Mouse (Mus musculus): ENCODE data around the gene Wasf3. TPM values are rescaled to one million over a fixed set of nuclear protein-coding genes. Genes with fewer than 3 reads are reported as not detected.

The Wasf3 gene
- 1 to 10 TPM; 1.2 TPM for total RNA-seq (2021)
- long read RNA-seq, experiment 1, result 0 reads
- long read RNA-seq, experiment 2, result 0 reads

GRCm38 (mm10) chr5:146384935-146385591 lies at the start of gene Wasf3:
TSS of gene Wasf3 (plus strand) at chr5:146384985.
- intact Hi-C loops (cut with DNase I; ENCODE audit: low total_unique reads), result no loop called here

GRCm38 (mm10) chr5:146338064-146338463 lies 46.7 kb upstream of the Wasf3 start:
- no peak for DNase-seq
- intact Hi-C loops (cut with DNase I; ENCODE audit: low total_unique reads), result no loop called here

More at GRCm38 (mm10) chr5:146384935-146385591, at the start of gene Wasf3:
- DNase-seq, result peak; percentile 73

- intact Hi-C loops (cut with DNase I; ENCODE audit: low total_unique reads), result no loop called here
- no peak for DNase-seq
Measured at GRCm38 (mm10) chr5:146340037-146340436, 44.7 kb upstream of the Wasf3 start.

- no peak for DNase-seq
- intact Hi-C loops (cut with DNase I; ENCODE audit: low total_unique reads), result no loop called here
Measured at GRCm38 (mm10) chr5:146344911-146345686, 39.7 kb upstream of the Wasf3 start.

GRCm38 (mm10) chr5:146347081-146347480 lies 37.7 kb upstream of the Wasf3 start:
- intact Hi-C loops (cut with DNase I; ENCODE audit: low total_unique reads), result no loop called here
- no peak for DNase-seq

GRCm38 (mm10) chr5:146349183-146349582 lies 35.6 kb upstream of the Wasf3 start:
- DNase-seq, result no peak
- intact Hi-C loops (cut with DNase I; ENCODE audit: low total_unique reads), result no loop called here

DNA sequence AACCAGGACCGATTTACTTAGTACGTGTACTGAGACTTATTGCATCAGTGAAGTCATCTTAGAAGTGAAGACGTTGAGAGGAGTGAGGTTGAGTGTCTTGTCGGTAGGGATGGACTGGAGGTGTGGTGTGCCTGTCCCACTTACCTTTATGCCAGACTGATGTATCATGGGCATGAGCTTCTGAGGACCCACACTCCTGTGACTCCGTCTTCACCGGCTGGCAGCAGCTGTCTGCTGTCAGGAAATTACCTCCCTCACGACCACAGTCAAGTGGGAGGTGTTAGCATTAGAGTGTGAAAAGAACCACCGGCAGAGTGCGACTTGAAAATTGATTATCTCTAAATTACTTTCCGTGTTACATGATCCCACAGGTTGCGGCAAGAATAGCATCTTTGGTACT lies 34.0 kb upstream of the Wasf3 start:
- DNase-seq, result no peak
- intact Hi-C loops (cut with DNase I; ENCODE audit: low total_unique reads), result no loop called here

DNA sequence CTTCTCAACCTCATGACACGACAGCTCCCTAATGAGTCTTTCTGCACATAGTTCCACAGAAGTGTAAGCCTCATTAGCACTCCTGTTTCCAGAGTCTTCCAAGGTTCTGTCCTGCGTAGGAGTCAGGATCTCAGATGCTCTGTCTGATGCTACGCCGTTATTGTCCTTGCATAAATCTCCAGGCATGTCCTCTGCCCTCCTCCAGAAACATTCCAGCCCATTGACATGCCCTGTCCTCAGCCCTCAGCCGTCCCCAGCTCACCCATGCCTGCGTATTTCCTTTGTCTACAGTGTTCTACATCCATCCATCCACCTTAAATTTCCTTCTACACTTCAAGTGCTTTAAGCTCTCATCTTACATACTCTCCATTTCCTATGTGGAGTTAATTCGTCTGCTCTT lies 32.8 kb upstream of the Wasf3 start:
- no peak for DNase-seq
- intact Hi-C loops (cut with DNase I; ENCODE audit: low total_unique reads), result no loop called here

DNA sequence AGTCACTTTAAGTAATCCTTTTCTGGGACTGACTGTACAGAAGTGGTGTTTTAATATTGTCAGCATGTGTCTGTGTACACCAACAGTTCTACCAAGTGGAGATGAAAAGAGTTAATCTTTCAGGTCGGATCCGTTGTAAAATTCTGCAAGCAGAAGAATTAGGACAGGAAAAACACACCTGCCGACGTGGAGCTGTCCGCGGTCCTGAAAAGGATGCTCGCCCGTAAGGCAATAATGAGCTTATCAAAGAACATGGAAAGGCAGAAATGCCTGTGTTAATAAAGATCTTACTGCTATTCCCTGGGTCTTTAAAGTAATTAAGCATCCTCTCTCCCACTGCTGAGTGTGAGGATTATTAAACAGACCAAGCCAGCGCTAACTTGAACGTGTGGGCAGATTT lies 24.4 kb upstream of the Wasf3 start:
- intact Hi-C loops (cut with DNase I; ENCODE audit: low total_unique reads), result no loop called here
- no peak for DNase-seq

DNA sequence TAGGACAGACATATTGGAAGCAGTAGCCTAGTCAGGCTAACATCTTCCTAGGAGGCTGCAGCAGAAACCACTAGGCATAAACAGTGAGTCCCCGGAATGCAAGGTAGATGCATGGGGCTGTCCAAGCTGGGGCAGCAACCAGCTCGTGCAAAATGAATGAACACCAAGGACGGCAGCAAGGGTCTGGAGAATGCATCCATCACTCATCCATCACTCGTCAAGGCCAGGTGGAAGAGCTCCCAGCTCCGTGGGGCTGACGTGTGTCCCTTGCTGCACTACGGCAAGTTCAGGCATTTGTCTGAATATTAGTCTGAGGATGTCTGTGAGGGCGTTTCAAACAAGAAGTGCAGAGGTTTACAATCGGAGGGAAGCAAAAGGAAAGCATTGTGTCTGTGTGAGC lies 22.1 kb upstream of the Wasf3 start:
- no peak for DNase-seq
- intact Hi-C loops (cut with DNase I; ENCODE audit: low total_unique reads), result no loop called here

DNA sequence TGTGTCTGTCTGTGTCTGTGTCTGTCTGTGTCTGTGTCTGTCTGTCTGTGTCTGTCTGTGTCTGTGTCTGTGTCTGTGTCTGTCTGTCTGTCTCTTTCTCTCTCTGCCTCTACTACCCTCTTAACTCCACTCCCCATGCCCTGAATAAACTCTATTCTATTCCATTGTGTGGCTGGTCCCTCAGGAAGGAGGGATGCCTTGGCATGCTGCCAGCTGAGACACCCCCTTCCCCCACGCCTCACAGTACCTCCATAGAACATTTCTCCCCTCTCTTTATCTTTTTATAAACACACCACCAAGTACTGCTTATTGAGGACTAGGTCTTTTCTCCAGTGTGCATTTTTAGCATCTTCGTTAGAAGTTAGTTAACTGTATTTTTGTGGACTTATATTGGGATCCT lies 16.4 kb upstream of the Wasf3 start:
- intact Hi-C loops (cut with DNase I; ENCODE audit: low total_unique reads), result no loop called here
- no peak for DNase-seq

GRCm38 (mm10) chr5:146368971-146369370 lies 15.8 kb upstream of the Wasf3 start:
- intact Hi-C loops (cut with DNase I; ENCODE audit: low total_unique reads), result no loop called here
- DNase-seq, result no peak

- intact Hi-C loops (cut with DNase I; ENCODE audit: low total_unique reads), result no loop called here
- no peak for DNase-seq
Measured at GRCm38 (mm10) chr5:146370794-146371193, 14.0 kb upstream of the Wasf3 start.

- DNase-seq, result no peak
- intact Hi-C loops (cut with DNase I; ENCODE audit: low total_unique reads), result no loop called here
Measured at GRCm38 (mm10) chr5:146373238-146373637, 11.5 kb upstream of the Wasf3 start.

- DNase-seq, result no peak
- intact Hi-C loops (cut with DNase I; ENCODE audit: low total_unique reads), result no loop called here
Measured at GRCm38 (mm10) chr5:146376601-146377000, 8.2 kb upstream of the Wasf3 start.

DNA sequence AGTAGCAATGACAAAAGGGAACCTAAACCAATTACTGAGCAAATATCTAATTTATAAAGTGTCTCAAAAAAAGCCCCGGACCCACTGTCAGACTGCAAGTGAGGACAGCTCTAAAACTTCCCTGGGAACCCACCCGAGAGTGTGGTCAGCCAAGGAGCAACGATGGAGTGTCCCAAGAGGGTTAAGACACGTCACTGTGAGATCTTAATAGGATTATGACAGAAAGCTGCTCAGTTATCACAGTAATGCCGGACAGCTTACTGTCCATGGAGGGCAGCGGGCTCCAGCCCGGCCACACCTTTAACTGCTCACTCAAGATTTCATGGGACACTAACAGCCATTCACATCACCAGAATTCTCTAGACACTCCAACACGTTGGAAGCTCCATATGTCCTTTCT lies 4.7 kb upstream of the Wasf3 start:
- DNase-seq, result no peak
- intact Hi-C loops (cut with DNase I; ENCODE audit: low total_unique reads), result no loop called here

- DNase-seq, result no peak
- intact Hi-C loops (cut with DNase I; ENCODE audit: low total_unique reads), result no loop called here
Measured at GRCm38 (mm10) chr5:146382268-146382667, 2.5 kb upstream of the Wasf3 start.

DNA sequence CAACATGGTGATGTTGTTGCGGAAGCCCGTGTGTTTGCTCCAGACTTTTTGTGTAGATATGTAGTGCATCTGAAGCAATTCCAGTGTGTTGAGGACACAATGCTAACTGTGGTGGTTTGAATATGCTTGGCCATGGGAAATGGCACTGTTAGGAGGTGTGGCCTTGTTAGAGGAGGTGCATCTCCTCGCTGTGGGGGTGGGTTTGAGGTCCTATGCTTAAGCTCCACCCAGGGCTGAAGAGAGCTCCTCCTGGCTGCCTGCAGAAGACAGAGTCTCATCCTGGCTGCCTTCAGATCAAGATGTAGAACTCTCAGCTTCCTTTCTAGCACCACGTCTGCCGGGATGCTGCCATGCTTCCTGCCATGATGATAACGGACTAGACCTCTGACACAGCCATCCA lies 1.4 kb upstream of the Wasf3 start:
- no peak for DNase-seq
- intact Hi-C loops (cut with DNase I; ENCODE audit: low total_unique reads), result no loop called here

DNA sequence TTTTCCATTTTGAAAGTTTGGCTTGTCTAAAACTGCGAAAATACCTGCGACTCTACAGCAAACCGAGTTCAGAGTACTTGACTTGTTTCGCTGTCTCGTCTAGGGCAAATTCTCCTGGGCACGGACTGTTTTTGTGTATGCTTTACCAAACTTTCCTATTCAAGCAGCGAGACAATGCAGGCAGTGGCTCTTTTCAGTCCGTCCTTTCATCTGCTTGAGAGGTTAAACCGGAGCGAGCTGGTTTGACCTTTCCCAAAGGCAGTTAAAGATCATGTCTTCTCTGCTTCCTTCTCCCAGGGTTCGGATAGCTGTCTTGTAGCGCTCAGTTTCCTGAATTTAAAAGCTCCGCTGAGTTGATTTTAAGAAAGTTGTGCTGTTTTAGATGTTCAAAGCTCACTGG lies 1.2 kb downstream of the Wasf3 start:
- DNase-seq, result no peak
- intact Hi-C loops (cut with DNase I; ENCODE audit: low total_unique reads), result no loop called here

- no peak for DNase-seq
- intact Hi-C loops (cut with DNase I; ENCODE audit: low total_unique reads), result no loop called here
Measured at GRCm38 (mm10) chr5:146386906-146387305, 2.1 kb downstream of the Wasf3 start.

DNA sequence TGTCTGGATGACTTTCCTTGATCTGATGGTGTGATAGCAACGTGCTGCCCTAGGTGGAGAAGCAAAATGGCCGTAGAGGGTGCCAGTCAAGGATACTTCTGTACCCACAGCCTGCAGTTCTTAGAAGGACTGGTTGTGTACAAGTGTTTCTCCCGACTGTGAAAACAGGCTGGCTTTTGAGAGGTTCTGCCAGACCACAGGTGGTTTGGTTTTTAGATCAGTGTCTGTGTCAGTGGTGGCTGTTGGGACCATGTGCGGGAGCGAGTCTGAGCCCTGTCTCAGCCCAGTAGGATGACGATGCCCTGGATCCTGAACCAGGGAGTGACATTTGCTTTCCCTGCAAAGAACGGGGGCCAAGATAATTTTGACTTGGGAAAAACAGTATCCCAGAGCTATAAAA lies 9.8 kb downstream of the Wasf3 start:
- intact Hi-C loops (cut with DNase I; ENCODE audit: low total_unique reads), result no loop called here
- no peak for DNase-seq

All from gastrocnemius, postnatal 14 days (tissue).